Mouse (Mus musculus) testis, adult 2 months (tissue): Measurements from ENCODE around the gene Maml3. TPM values are rescaled to one million over a fixed set of nuclear protein-coding genes. Genes with fewer than 3 reads are reported as not detected.
A peak's percentile ranks its signal among the peaks of the same experiment; 100 is the strongest.

Source experiments
- H3K27ac ChIP-seq: fragments of 200-500 bp; 2 replicates; pipeline ENCODE4 v1.5.1; 2012; ENCODE audit warnings: low read depth, low read length; ENCODE audit not compliant: control insufficient read depth, insufficient read depth
- H3K27me3 ChIP-seq: fragments of 200-500 bp; 2 replicates; pipeline ENCODE4 v1.6.1; 2012; ENCODE audit warnings: mild to moderate bottlenecking, low read length, moderate library complexity; ENCODE audit not compliant: control insufficient read depth, insufficient read depth
- H3K36me3 ChIP-seq: fragments of 200-500 bp; 2 replicates; pipeline ENCODE4 v1.6.1; 2012; ENCODE audit warnings: mild to moderate bottlenecking, low read length; ENCODE audit not compliant: control insufficient read depth, insufficient read depth
- H3K4me1 ChIP-seq: fragments of 200-500 bp; 2 replicates; pipeline ENCODE4 v1.6.1; 2012; ENCODE audit warnings: low read length; ENCODE audit not compliant: control insufficient read depth, insufficient read depth
- H3K4me3 ChIP-seq: fragments of 200-500 bp; 2 replicates; pipeline ENCODE4 v1.5.1; 2012; ENCODE audit warnings: low read depth, mild to moderate bottlenecking, low read length, moderate library complexity, mixed read lengths; ENCODE audit not compliant: control insufficient read depth
- CTCF ChIP-seq: fragments of 200-500 bp; IDR thresholded peaks from 2 replicates; pipeline ENCODE4 v1.5.1; 2012; ENCODE audit warnings: low read depth, mild to moderate bottlenecking, inconsistent platforms, low read length, moderate library complexity; ENCODE audit not compliant: control insufficient read depth, insufficient read depth, insufficient replicate concordance
- POLR2A ChIP-seq: fragments of 200-500 bp; IDR thresholded peaks from 2 replicates; pipeline ENCODE4 v1.6.1; 2012; ENCODE audit warnings: low read depth, mild to moderate bottlenecking, inconsistent platforms, low read length, moderate library complexity; ENCODE audit not compliant: control insufficient read depth
- polyA plus RNA-seq: library from polyadenylated mRNA; depleted of rRNA; stranded (reverse); fragments of >200 nt; gene quantifications from 2 replicates; pipeline ENCODE4 v1.2.3, GENCODE M21; 2012

Maml3 gene
- polyA plus RNA-seq, 1 experiment, result 2.9 TPM

DNA sequence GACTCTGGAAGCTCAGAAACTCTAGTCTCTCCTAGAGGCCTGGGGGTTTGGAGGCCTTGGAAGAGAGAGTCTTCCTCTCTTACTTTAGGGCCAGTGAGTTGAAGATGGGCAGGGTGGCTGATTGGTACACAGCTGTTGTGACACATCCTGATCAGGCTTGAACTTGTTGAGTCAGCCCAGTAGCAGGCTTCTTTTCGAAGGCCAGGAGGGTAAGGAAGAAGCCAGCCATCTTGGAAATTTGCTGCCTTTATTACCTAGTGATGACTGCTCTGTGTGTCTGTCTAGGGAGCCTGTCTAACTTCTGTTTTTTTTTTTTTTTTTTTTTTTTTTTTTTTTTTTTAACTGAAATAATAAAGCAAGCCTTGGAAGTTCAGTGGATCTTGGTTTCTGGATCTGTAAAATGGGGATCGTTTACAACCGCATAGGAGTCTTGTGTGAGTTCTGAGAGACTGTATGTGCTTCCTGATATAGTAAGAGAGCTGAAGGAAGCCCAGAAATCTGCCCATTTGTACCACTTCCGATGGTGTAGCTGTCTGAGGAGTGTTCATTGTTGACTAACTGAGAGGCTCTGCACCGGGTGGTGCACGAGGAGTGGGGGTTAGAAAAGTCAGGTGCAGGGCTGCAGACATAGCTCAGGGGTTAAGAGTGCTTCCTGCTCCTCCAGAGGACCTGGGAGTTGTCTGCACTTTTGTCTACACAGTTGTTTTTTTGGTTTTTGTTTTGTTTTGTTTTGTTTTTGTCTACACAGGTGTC lies 450.4 kb downstream of the Maml3 start:
- Histone ChIP-seq H3K4me1 (peaks cover 4% of the 10 kb centered on the region), H3K4me3 (no peak overlapping the region), H3K27me3 (no peaks in the 10 kb centered on the region), H3K36me3 (no peaks in the 10 kb centered on the region), H3K27ac (no peak overlapping the region)
- TF ChIP-seq CTCF (no peak), POLR2A (no peak)

DNA sequence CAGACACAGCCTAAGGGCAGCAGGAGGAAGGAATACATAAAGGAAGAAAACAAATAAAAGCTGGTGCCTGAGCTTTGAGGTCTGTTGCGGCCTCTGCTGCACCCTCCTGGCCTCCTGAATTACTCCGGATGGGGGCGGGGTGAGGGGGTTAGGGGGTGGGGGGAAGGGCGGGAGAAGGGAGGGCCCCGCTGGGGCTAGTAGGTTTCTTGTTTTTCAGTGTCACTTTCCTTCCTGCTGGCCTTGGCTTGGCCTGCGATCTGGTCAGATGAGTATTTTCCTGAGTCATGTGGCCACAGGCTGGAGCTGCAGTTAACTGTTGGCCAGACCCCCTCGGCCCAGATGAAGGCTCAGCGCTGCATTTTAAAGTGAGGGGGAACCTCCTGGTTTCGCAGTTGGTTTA lies 452.2 kb downstream of the Maml3 start:
- Histone ChIP-seq H3K27ac (no peak overlapping the region), H3K4me3 (no peak overlapping the region), H3K36me3 (no peaks in the 10 kb centered on the region), H3K4me1 (peaks cover 4% of the 10 kb centered on the region), H3K27me3 (no peaks in the 10 kb centered on the region)
- TF ChIP-seq POLR2A (no peak), CTCF (no peak)

DNA sequence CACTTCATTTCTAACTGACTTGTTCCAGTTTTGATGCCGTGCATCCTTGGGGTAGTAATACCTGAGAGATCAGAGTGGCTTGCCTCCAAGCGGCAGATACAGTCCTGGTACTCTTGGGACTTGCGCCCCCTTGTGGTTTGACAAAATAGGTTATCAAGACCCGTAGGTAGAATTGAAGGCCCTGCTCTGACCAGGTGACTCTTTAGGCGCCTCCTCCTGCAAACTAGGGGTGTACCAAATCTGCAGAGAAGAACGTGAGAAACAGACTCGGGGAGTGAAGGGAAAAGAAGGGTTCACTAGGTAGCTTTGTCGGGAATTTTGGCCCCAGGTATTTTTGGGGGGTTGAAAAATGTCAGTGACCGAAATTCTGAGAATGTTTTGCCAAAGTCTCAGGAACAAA lies 452.6 kb downstream of the Maml3 start:
- H3K27me3 ChIP-seq, result no peaks in the 10 kb centered on the region
- H3K4me3 ChIP-seq, result no peak overlapping the region
- no peak for TF ChIP-seq POLR2A
- TF ChIP-seq CTCF, result peak; percentile 60; the same call in 1 of the 2 replicates
- H3K4me1 ChIP-seq, result peaks cover 4% of the 10 kb centered on the region
- H3K27ac ChIP-seq, result no peak overlapping the region
- no peaks in the 10 kb centered on the region for H3K36me3 ChIP-seq

DNA sequence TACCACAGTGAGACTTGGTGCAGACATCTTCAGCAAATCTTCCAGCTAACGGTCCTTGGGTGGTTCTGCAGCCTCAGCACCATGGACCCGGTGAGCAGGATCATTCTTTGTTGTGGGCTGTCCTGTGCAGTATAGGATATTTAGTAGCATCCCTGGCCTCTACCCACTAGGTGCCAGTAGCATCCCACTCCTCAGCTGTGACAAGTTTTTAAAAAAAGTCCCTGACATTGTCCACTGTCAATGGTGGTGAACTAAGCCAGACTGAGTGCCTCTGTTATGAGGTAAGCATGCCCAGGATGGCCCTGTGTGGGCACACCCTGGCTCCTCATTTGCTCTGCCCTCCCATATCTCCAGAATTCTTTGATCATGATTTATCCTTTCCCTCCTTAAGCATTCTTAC lies 453.7 kb downstream of the Maml3 start:
- Histone ChIP-seq H3K4me3 (no peak overlapping the region), H3K27me3 (no peaks in the 10 kb centered on the region), H3K36me3 (no peaks in the 10 kb centered on the region), H3K27ac (no peak overlapping the region), H3K4me1 (peaks cover 4% of the 10 kb centered on the region)
- TF ChIP-seq POLR2A, result no peak
- no peak for TF ChIP-seq CTCF

DNA sequence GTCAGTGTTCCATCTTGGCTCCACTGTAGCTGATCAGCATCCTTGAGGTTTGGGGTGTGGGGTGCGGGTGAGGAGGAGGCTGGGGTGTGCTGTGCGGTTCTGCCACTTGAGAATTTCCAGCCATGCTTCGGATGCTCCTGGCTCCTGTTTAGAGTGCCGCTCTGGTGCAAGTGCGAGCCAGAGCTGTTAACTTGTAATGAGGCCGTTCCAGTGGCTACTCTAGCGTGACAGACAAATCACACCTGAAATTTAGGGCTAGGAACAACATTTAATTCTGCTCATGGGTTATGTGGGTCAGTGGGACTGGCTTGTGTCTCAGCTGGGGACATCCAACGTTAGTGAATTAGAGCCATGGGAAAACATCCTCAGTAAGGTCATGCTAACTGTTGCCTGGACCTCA lies 454.9 kb downstream of the Maml3 start:
- no peaks in the 10 kb centered on the region for H3K36me3 ChIP-seq
- no peak overlapping the region for H3K27ac ChIP-seq
- peaks cover 4% of the 10 kb centered on the region for H3K4me1 ChIP-seq
- no peaks in the 10 kb centered on the region for H3K27me3 ChIP-seq
- H3K4me3 ChIP-seq, result no peak overlapping the region
- no peak for TF ChIP-seq CTCF
- TF ChIP-seq POLR2A, result no peak

DNA sequence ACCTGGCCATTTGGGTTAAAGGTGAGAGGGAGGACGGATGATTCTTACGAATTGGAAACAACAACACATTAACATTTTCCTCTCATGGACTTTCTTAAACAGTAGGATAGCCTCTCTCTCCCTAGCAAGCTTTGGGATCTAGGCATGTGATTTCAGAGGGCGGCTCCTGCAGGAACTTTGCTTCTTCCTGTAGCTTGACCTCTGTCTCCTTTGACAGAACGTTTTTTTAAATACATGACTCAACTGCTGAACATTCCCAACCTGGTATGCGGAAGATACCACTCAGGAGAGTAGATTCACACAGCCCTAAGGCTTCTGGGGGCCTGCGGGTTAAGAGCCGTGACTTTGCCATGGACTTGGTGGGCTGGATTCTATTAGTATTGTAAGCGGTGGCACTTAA lies 455.4 kb downstream of the Maml3 start:
- TF ChIP-seq POLR2A (no peak), CTCF (no peak)
- Histone ChIP-seq H3K4me1 (peaks cover 4% of the 10 kb centered on the region), H3K27me3 (no peaks in the 10 kb centered on the region), H3K27ac (no peak overlapping the region), H3K4me3 (no peak overlapping the region), H3K36me3 (no peaks in the 10 kb centered on the region)

DNA sequence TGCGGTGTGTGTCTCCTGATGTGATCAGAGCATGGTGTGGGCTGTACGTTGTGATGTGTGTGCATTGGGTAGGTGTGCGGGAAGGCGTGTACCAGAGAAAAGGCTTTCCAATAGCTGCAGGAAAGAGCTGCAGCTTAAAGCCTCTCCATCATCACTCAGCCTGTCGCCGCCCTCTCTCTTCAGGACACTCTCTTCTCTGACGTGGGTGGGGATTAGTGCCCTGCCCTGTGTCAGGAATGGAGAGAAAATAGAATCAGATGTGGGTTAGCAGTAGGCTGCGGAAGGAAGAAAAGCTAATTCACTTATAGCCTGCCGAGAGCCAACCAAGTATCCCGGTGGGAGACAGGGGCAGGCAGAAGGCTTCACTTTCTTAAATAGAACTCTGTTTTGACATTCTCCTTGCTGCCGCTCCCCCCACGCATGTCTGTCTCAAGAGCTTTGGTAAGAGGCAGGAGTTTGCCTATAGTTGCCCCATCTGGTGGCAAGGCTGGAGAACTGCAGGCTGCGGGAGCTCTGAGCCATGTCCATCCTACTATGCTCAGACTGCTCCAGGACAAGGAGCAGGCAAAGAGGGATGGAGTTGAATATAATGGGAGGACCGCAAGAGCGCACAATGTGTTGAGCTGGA lies 456.7 kb downstream of the Maml3 start:
- peaks cover 4% of the 10 kb centered on the region for H3K4me1 ChIP-seq
- TF ChIP-seq CTCF (peak; percentile 88; the same call in 1 of the 2 replicates), POLR2A (no peak)
- H3K27me3 ChIP-seq, result no peaks in the 10 kb centered on the region
- H3K36me3 ChIP-seq, result no peaks in the 10 kb centered on the region
- no peak overlapping the region for H3K4me3 ChIP-seq
- H3K27ac ChIP-seq, result no peak overlapping the region
